ENCODE assay signal across 8 mouse cellular contexts in the genomic region with DNA sequence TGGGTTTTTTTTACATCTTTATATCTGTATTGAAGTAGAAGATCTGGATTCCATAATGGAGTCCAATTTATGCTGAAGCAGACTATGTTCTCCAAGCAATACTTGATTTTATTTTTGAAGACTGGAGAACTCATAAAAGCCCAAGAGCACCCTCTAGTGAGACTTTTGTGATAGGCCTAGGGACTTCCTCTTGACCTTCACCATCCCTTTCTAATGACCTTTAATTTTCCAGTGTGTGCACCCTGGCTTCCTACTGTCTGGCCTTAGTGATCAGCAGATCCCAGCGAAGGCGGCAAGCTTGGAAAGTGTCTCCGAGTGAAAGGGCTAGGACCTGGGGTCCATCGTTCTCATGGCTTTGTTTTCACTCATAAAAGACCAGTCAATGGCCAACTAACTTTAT.
A peak's percentile ranks its signal among the peaks of the same experiment; 100 is the strongest.
DNase-seq lines count a peak whose midpoint lies in the region; ATAC-seq and TF ChIP-seq lines count a peak whose summit lies in the region.
"Had no signal": no experiment of that assay in that cellular context is flagged by ENCODE, and none has a peak within 500 bp of the region (broad histone marks: within the 10 kb centered on the region; RNA-seq: fewer than 3 reads in every experiment).

No protein-coding gene starts in this region.

- no peak overlapping the region for H3K27ac ChIP-seq in left cerebral cortex, adult 2 months
- H3K27ac ChIP-seq: embryonic facial prominence, embryonic 12.5 days had no signal

- peak; percentile 64 for ATAC-seq in megakaryocyte progenitor cell, adult 5-6 weeks (replicated peaks; ENCODE audit: poor library complexity)

- DNase-seq in left cerebral cortex, adult 2 months (ENCODE audit: extremely low spot score in 1 of 2, low spot score in 2 of 2): no peak
- no peak for DNase-seq in left cerebral cortex, postnatal 36 days (ENCODE audit: low spot score in 2 of 2)
- DNase-seq in Muller cell, postnatal 12 days (ENCODE audit: inconsistent ontology term): peak; percentile 39
- DNase-seq in fibroblast of lung, adult 2 months (ENCODE audit: low read depth): peak; percentile 15
- DNase-seq in frontal cortex, postnatal 10 days (ENCODE audit: low spot score in 2 of 2): no peak
- DNase-seq in layer of hippocampus, adult 9-11 months: no peak

- intact Hi-C loops in left cerebral cortex, adult 2 months (cut with DNase I): loop anchor here (5.0 to 10.0 kb wide), 2 partner anchors 254 to 331 kb away; no protein-coding TSS in a partner anchor
- intact Hi-C loops in left cerebral cortex, postnatal 36 days (cut with DNase I): loop anchor here (5.0 to 10.0 kb wide), 2 partner anchors 254 to 331 kb away; no protein-coding TSS in a partner anchor

- TF ChIP-seq CTCF in left cerebral cortex, adult 2 months (IDR thresholded peaks at IDR 0.05): peak; percentile 56

- H3K4me3 ChIP-seq in left cerebral cortex, adult 2 months: no peak overlapping the region
- H3K4me3 ChIP-seq: embryonic facial prominence, embryonic 12.5 days had no signal

Comparison
In these comparisons a context has a peak if more than half of its experiments do, and no peak if none do; other contexts are left out.
1. DNase-seq: peak in Muller cell, postnatal 12 days (single experiment) and fibroblast of lung, adult 2 months (single experiment); none in left cerebral cortex, adult 2 months (0 of 2), left cerebral cortex, postnatal 36 days (0 of 2), frontal cortex, postnatal 10 days (0 of 2) and layer of hippocampus, adult 9-11 months (single experiment).